ENCODE assay signal across 17 mouse cellular contexts in the genomic region with DNA sequence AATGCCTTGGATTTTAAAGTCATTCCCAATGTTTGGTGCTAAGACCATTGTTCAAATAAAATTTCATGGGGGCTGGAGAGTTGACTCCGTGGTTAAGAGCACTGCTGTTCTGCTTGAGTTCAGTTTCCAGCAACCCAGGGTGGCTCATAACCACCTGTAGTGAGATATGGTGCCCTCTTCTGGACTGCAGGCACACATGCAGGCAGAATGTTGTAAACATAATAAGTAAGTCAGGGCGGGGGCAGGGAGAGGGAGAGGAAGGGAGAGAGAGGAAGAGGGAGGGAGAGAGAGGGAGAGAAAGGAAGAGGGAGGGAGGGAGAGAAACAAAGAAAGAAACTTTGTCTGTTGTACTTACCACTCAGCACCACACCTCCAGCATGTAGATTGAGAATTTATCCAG. TPM values are rescaled to one million over a fixed set of nuclear protein-coding genes. Genes with fewer than 3 reads are reported as not detected.
A peak's percentile ranks its signal among the peaks of the same experiment; 100 is the strongest.
DNase-seq lines count a peak whose midpoint lies in the region; ATAC-seq and TF ChIP-seq lines count a peak whose summit lies in the region.
"Had no signal": no experiment of that assay in that cellular context is flagged by ENCODE, and none has a peak within 500 bp of the region (broad histone marks: within the 10 kb centered on the region; RNA-seq: fewer than 3 reads in every experiment).

No protein-coding gene starts in this region.

- WGBS in intestine, postnatal 0 days, result 65% methylated on average over 2 of the region's 2 CpGs
- 78% methylated on average over 2 of the region's 2 CpGs for WGBS in intestine, embryonic 16.5 days
- 63% methylated on average over 2 of the region's 2 CpGs for WGBS in midbrain, embryonic 11.5 days
- 64% methylated on average over 2 of the region's 2 CpGs for WGBS in midbrain, embryonic 15.5 days
- 63% methylated on average over 2 of the region's 2 CpGs for WGBS in small intestine, adult 2 months

- in situ Hi-C loops in ES-E14 (cut with MboI; ENCODE audit: low sequenced_read_pairs in 2 of 2, unreplicated experiment in 2 of 2), result loop anchor here in 1 of 2 experiments (25.0 kb wide), 1 partner anchor 362 kb away; the partner anchor contains the start of gene Rbmxl2

- H3K4me2 ChIP-seq in intestine, postnatal 0 days (replicated peaks; ENCODE audit: low read depth), result no peak overlapping the region
- H3K4me2 ChIP-seq in intestine, embryonic 16.5 days (ENCODE audit: low read depth, low read length), result no peak overlapping the region
- no peak overlapping the region for H3K4me2 ChIP-seq in midbrain, embryonic 11.5 days
- H3K4me2 ChIP-seq in midbrain, embryonic 15.5 days, result no peak overlapping the region
- H3K4me2 ChIP-seq: embryonic facial prominence, embryonic 13.5 days; intestine, embryonic 15.5 days; limb, embryonic 13.5 days had no signal

- DNase-seq in midbrain, embryonic 11.5 days (ENCODE audit: low spot score, missing footprints), result peak; percentile 72
- no peak for DNase-seq in ES-E14 (ENCODE audit: low read depth, low spot score)
- no peak for DNase-seq in Muller cell, postnatal 12 days (ENCODE audit: inconsistent ontology term)
- DNase-seq: cerebellum, adult 9-11 months; gastrocnemius, postnatal 14 days; thymus, adult 18-20 months had no signal

- H3K36me3 ChIP-seq in intestine, postnatal 0 days (ENCODE audit: control insufficient read depth, insufficient read depth), result no peaks in the 10 kb centered on the region
- peaks cover 5% of the 10 kb centered on the region; the same call in 1 of the 2 replicates for H3K36me3 ChIP-seq in intestine, embryonic 16.5 days (ENCODE audit: control insufficient read depth, insufficient read depth, low read length)
- H3K36me3 ChIP-seq in midbrain, embryonic 11.5 days (ENCODE audit: control insufficient read depth, insufficient read depth, low read length), result no peaks in the 10 kb centered on the region
- no peaks in the 10 kb centered on the region for H3K36me3 ChIP-seq in midbrain, embryonic 15.5 days (replicated peaks)
- no peaks in the 10 kb centered on the region for H3K36me3 ChIP-seq in ES-E14 (ENCODE audit: control insufficient read depth, insufficient read depth, low read length, poor library complexity, severe bottlenecking)
- no peaks in the 10 kb centered on the region for H3K36me3 ChIP-seq in small intestine, adult 2 months (ENCODE audit: control insufficient read depth, insufficient read depth, low read length)

- H3K9me3 ChIP-seq in intestine, postnatal 0 days (ENCODE audit: control insufficient read depth), result no peaks in the 10 kb centered on the region
- no peaks in the 10 kb centered on the region; the same call in 1 of the 2 replicates for H3K9me3 ChIP-seq in intestine, embryonic 16.5 days (ENCODE audit: control insufficient read depth, low read length)
- H3K9me3 ChIP-seq in midbrain, embryonic 11.5 days (ENCODE audit: control insufficient read depth, low read length), result no peaks in the 10 kb centered on the region
- no peaks in the 10 kb centered on the region for H3K9me3 ChIP-seq in midbrain, embryonic 15.5 days
- no peaks in the 10 kb centered on the region for H3K9me3 ChIP-seq in ES-E14 (ENCODE audit: control insufficient read depth, insufficient read depth, low read depth, low read length)
- H3K9me3 ChIP-seq: embryonic facial prominence, embryonic 13.5 days; intestine, embryonic 15.5 days had no signal

- H3K9ac ChIP-seq in intestine, postnatal 0 days (ENCODE audit: low read depth, low read length), result no peak overlapping the region
- H3K9ac ChIP-seq in intestine, embryonic 16.5 days (ENCODE audit: low read depth, low read length), result no peak overlapping the region
- H3K9ac ChIP-seq in midbrain, embryonic 11.5 days (ENCODE audit: low read length), result no peak overlapping the region
- H3K9ac ChIP-seq in midbrain, embryonic 15.5 days, result no peak overlapping the region
- no peak overlapping the region for H3K9ac ChIP-seq in ES-E14 (ENCODE audit: insufficient read depth, low read depth, low read length, poor library complexity, severe bottlenecking)
- H3K9ac ChIP-seq: embryonic facial prominence, embryonic 13.5 days; intestine, embryonic 15.5 days; limb, embryonic 13.5 days had no signal

- no peaks in the 10 kb centered on the region for H3K27me3 ChIP-seq in intestine, postnatal 0 days (replicated peaks; ENCODE audit: control insufficient read depth, insufficient read depth, low read length)
- no peaks in the 10 kb centered on the region for H3K27me3 ChIP-seq in intestine, embryonic 16.5 days (replicated peaks; ENCODE audit: control insufficient read depth, insufficient read depth, low read length)
- no peaks in the 10 kb centered on the region for H3K27me3 ChIP-seq in midbrain, embryonic 11.5 days (ENCODE audit: control insufficient read depth, insufficient read depth, low read length)
- H3K27me3 ChIP-seq in midbrain, embryonic 15.5 days (replicated peaks), result no peaks in the 10 kb centered on the region
- no peaks in the 10 kb centered on the region for H3K27me3 ChIP-seq in small intestine, adult 2 months (ENCODE audit: control insufficient read depth, insufficient read depth, low read length)
- H3K27me3 ChIP-seq: embryonic facial prominence, embryonic 13.5 days; intestine, embryonic 15.5 days; limb, embryonic 13.5 days had no signal

- no peaks in the 10 kb centered on the region for H3K4me1 ChIP-seq in intestine, postnatal 0 days (replicated peaks; ENCODE audit: control insufficient read depth, insufficient read depth, low read length)
- H3K4me1 ChIP-seq in intestine, embryonic 16.5 days (ENCODE audit: control insufficient read depth, insufficient read depth, low read length), result 0 out of 2 replicates have a peak, but pooled peaks cover 3% of the 10 kb centered on the region
- H3K4me1 ChIP-seq in midbrain, embryonic 11.5 days (ENCODE audit: control insufficient read depth, insufficient read depth, low read length), result no peaks in the 10 kb centered on the region
- no peaks in the 10 kb centered on the region for H3K4me1 ChIP-seq in midbrain, embryonic 15.5 days
- H3K4me1 ChIP-seq in ES-E14 (ENCODE audit: control insufficient read depth in 2 of 2, insufficient read depth in 2 of 2, low read length in 2 of 2, poor library complexity in 1 of 2), result no peaks in the 10 kb centered on the region
- H3K4me1 ChIP-seq in small intestine, adult 2 months (ENCODE audit: control insufficient read depth, insufficient read depth, insufficient read length, low read length), result no peaks in the 10 kb centered on the region

- no peak for ATAC-seq in intestine, postnatal 0 days
- ATAC-seq in intestine, embryonic 16.5 days, result no peak
- ATAC-seq in midbrain, embryonic 11.5 days (ENCODE audit: low FRiP score), result no peak
- ATAC-seq in midbrain, embryonic 15.5 days (replicated peaks), result no peak
- ATAC-seq: activated CD4-positive, CD25-positive, alpha-beta regulatory T cell, adult 4 months; forebrain, embryonic 14.5 days; intestine, embryonic 15.5 days had no signal

- H3K27ac ChIP-seq in intestine, postnatal 0 days (ENCODE audit: low read depth, low read length), result no peak overlapping the region
- H3K27ac ChIP-seq in intestine, embryonic 16.5 days (ENCODE audit: low read length), result no peak overlapping the region
- no peak overlapping the region for H3K27ac ChIP-seq in midbrain, embryonic 11.5 days (ENCODE audit: low read depth, low read length)
- no peak overlapping the region for H3K27ac ChIP-seq in midbrain, embryonic 15.5 days
- no peak overlapping the region for H3K27ac ChIP-seq in ES-E14 (ENCODE audit: insufficient read depth, low read depth, low read length, poor library complexity, severe bottlenecking)
- H3K27ac ChIP-seq in small intestine, adult 2 months (ENCODE audit: insufficient read depth, low read depth, low read length), result no peak overlapping the region
- H3K27ac ChIP-seq: embryonic facial prominence, embryonic 13.5 days; intestine, embryonic 15.5 days; limb, embryonic 13.5 days had no signal

- TF ChIP-seq CTCF in intestine, postnatal 0 days (IDR thresholded peaks at IDR 0.05; ENCODE audit: low read depth), result peak; percentile 51
- peak; percentile 9; the same call in 1 of the 2 replicates for TF ChIP-seq CTCF in small intestine, adult 2 months (IDR thresholded peaks at IDR 0.05; ENCODE audit: extremely low read depth, insufficient read length, insufficient replicate concordance, low read depth, low read length)

- no peak overlapping the region for H3K4me3 ChIP-seq in intestine, postnatal 0 days (ENCODE audit: low read depth, low read length)
- no peak overlapping the region for H3K4me3 ChIP-seq in intestine, embryonic 16.5 days (ENCODE audit: low read length)
- H3K4me3 ChIP-seq in midbrain, embryonic 11.5 days (ENCODE audit: low read depth, low read length), result no peak overlapping the region
- H3K4me3 ChIP-seq in midbrain, embryonic 15.5 days, result no peak overlapping the region
- no peak overlapping the region for H3K4me3 ChIP-seq in ES-E14 (ENCODE audit: insufficient read depth in 1 of 2, low read depth in 1 of 2, low read length in 2 of 2, poor library complexity in 1 of 2, severe bottlenecking in 1 of 2)
- H3K4me3 ChIP-seq in small intestine, adult 2 months (ENCODE audit: low read depth, low read length), result no peak overlapping the region
- H3K4me3 ChIP-seq: embryonic facial prominence, embryonic 13.5 days; intestine, embryonic 15.5 days; limb, embryonic 13.5 days had no signal

- TF ChIP-seq POLR2A in small intestine, adult 2 months (IDR thresholded peaks at IDR 0.05; ENCODE audit: low read depth, low read length), result no peak

RNA-seq across cellular contexts. Expression of gene Olfml1, which starts 6.6 kb away (rescaled TPM):
- 7.3 and 7.4 TPM in 2 replicates for polyA plus RNA-seq in intestine, postnatal 0 days (2015; fragmentation: Nextera tagmentation; extraction: Ambion mirVana)
- 9.6 and 11.1 TPM in 2 replicates for polyA plus RNA-seq in intestine, embryonic 16.5 days (2015; fragmentation: Nextera tagmentation; extraction: Ambion mirVana)
- 6.8 and 8.2 TPM in 2 replicates for polyA plus RNA-seq in midbrain, embryonic 11.5 days (2014; fragmentation: Nextera tagmentation; extraction: Ambion mirVana)
- 3.1 and 4.6 TPM in 2 replicates for polyA plus RNA-seq in midbrain, embryonic 15.5 days (2015; fragmentation: Nextera tagmentation; extraction: Ambion mirVana)
- 0.94 and 2.7 TPM in 2 replicates for total RNA-seq in ES-E14 (2012; rRNA removed)
- 0.57 and 0.81 TPM in 2 replicates for polyA plus RNA-seq in small intestine, adult 2 months (2012; rRNA removed)
- polyA plus RNA-seq: activated CD4-positive, CD25-positive, alpha-beta regulatory T cell, adult 4 months had no signal

RNA-seq across cellular contexts. Expression of gene Ppfibp2, which starts 21.2 kb away (rescaled TPM):
- 9.8 and 10.7 TPM in 2 replicates for polyA plus RNA-seq in intestine, postnatal 0 days (2015; fragmentation: Nextera tagmentation; extraction: Ambion mirVana)
- 13.7 and 14.7 TPM in 2 replicates for polyA plus RNA-seq in intestine, embryonic 16.5 days (2015; fragmentation: Nextera tagmentation; extraction: Ambion mirVana)
- polyA plus RNA-seq in midbrain, embryonic 11.5 days (2014; fragmentation: Nextera tagmentation; extraction: Ambion mirVana), result 2.9 and 3.5 TPM in 2 replicates
- polyA plus RNA-seq in midbrain, embryonic 15.5 days (2015; fragmentation: Nextera tagmentation; extraction: Ambion mirVana), result 1.5 and 1.7 TPM in 2 replicates
- total RNA-seq in ES-E14 (2012; rRNA removed), result 6.0 and 10.8 TPM in 2 replicates
- 3.9 and 10.6 TPM in 2 replicates for polyA plus RNA-seq in small intestine, adult 2 months (2012; rRNA removed)

RNA-seq across cellular contexts. Expression of gene 5330417H12Rik, which starts 51.1 kb away (rescaled TPM):
- polyA plus RNA-seq in intestine, postnatal 0 days (2015; fragmentation: Nextera tagmentation; extraction: Ambion mirVana), result not detected in 2 replicates
- not detected in 2 replicates for polyA plus RNA-seq in intestine, embryonic 16.5 days (2015; fragmentation: Nextera tagmentation; extraction: Ambion mirVana)
- polyA plus RNA-seq in midbrain, embryonic 11.5 days (2014; fragmentation: Nextera tagmentation; extraction: Ambion mirVana), result not detected in 2 replicates
- not detected in 2 replicates for polyA plus RNA-seq in midbrain, embryonic 15.5 days (2015; fragmentation: Nextera tagmentation; extraction: Ambion mirVana)
- not detected in 2 replicates for total RNA-seq in ES-E14 (2012; rRNA removed)
- not detected in 2 replicates for polyA plus RNA-seq in small intestine, adult 2 months (2012; rRNA removed)
- total RNA-seq: gastrocnemius, postnatal 14 days; heart, postnatal 25 days; layer of hippocampus, postnatal 14 days had no signal
- polyA plus RNA-seq: activated CD4-positive, CD25-positive, alpha-beta regulatory T cell, adult 4 months; embryonic facial prominence, embryonic 13.5 days; forebrain, embryonic 14.5 days; intestine, embryonic 15.5 days had no signal
